Mouse (Mus musculus) lung, postnatal 0 days (tissue): ENCODE data around the gene Iqcf3.

Experiments
- CTCF ChIP-seq: IDR thresholded peaks from 2 replicates; pipeline ENCODE4 v1.5.1; 2016; ENCODE audit warnings: antibody characterized with exemption, mild to moderate bottlenecking
- EP300 ChIP-seq: IDR thresholded peaks from 2 replicates; pipeline ENCODE4 v1.6.1; 2016; ENCODE audit warnings: antibody characterized with exemption, mild to moderate bottlenecking, control low read depth

DNA sequence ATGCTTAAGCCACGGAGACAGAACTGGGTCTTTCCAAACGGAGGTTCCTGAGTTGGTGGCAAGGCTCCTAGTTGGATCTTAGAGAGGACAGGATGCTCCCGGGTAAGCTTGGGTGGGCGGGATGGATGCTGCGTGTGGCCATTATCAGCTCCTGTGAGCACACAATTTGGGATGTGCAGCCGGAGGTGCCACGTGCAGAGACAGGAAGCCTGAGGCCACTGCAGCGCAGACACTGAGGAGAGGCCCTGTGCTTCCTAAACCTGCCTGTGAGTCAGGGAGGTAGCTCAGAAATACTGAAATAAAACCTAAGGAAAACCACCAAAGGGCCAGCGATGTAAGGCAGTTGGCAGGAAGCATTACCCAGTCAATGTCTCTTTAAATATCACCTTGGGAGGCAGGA is 91.7 kb downstream of the Iqcf3 start:
- TF ChIP-seq CTCF (no peak), EP300 (no peak)
